16 mouse cellular contexts compared by ENCODE assay signal in the genomic region with DNA sequence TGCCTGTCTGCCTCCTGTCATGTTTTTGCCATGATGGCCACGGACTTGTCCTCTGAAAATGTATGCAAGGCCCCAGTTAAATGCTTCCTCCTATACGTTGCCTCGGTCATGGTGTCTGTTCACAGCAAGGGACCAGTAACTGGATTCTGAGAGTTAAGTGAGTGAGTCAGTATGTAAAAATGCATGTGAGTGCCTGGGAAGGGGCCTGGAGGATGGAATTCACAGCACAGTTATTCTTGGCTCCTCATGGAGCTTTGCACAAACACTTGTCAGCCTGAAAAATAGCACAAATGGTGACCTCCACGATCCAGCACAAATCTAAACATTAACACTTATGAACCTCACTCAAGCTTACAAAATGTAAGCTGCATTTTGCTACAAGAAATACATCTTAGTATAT. TPM values are rescaled to one million over a fixed set of nuclear protein-coding genes. Genes with fewer than 3 reads are reported as not detected.
DNase-seq lines count a peak whose midpoint lies in the region; ATAC-seq lines count a peak whose summit lies in the region.
"Had no signal": no experiment of that assay in that cellular context is flagged by ENCODE, and none has a peak within 500 bp of the region (broad histone marks: within the 10 kb centered on the region; RNA-seq: fewer than 3 reads in every experiment).

No protein-coding gene starts in this region.

- H3K27me3 ChIP-seq in embryonic facial prominence, embryonic 14.5 days (replicated peaks; ENCODE audit: control insufficient read depth, insufficient read depth, low read length) = no peaks in the 10 kb centered on the region
- no peaks in the 10 kb centered on the region for H3K27me3 ChIP-seq in embryonic facial prominence, embryonic 10.5 days (replicated peaks; ENCODE audit: low read depth, poor library complexity, severe bottlenecking)
- H3K27me3 ChIP-seq in kidney, embryonic 16.5 days (ENCODE audit: insufficient read depth, low read length) = no peaks in the 10 kb centered on the region
- no peaks in the 10 kb centered on the region for H3K27me3 ChIP-seq in embryonic facial prominence, embryonic 15.5 days
- H3K27me3 ChIP-seq in stomach, embryonic 15.5 days (replicated peaks) = no peaks in the 10 kb centered on the region
- H3K27me3 ChIP-seq in midbrain, embryonic 16.5 days (ENCODE audit: control insufficient read depth, insufficient read depth, low read depth, low read length) = no peaks in the 10 kb centered on the region

- DNase-seq in embryonic facial prominence, embryonic 14.5 days (ENCODE audit: low spot score) = peak; percentile 39
- no peak for DNase-seq in embryonic facial prominence, embryonic 10.5 days (ENCODE audit: low spot score)
- DNase-seq in kidney, adult 9 months = no peak
- no peak for DNase-seq in layer of hippocampus, adult 18-20 months (ENCODE audit: low spot score in 2 of 2)
- DNase-seq: cerebellum, adult 2 months; embryo, embryonic 11 days; right cerebral cortex, postnatal 25 days; thymus, postnatal 4 days had no signal

- WGBS in embryonic facial prominence, embryonic 14.5 days = 55% methylated on average over 4 of the region's 4 CpGs
- WGBS in embryonic facial prominence, embryonic 10.5 days = 82% methylated on average over 4 of the region's 4 CpGs
- 61% methylated on average over 4 of the region's 4 CpGs for WGBS in kidney, embryonic 16.5 days
- WGBS in embryonic facial prominence, embryonic 15.5 days = 68% methylated on average over 4 of the region's 4 CpGs
- WGBS in stomach, embryonic 15.5 days = 38% methylated on average over 4 of the region's 4 CpGs
- 83% methylated on average over 4 of the region's 4 CpGs for WGBS in midbrain, embryonic 16.5 days

- H3K4me3 ChIP-seq in embryonic facial prominence, embryonic 14.5 days (ENCODE audit: low read depth, low read length) = no peak overlapping the region
- H3K4me3 ChIP-seq in embryonic facial prominence, embryonic 10.5 days = no peak overlapping the region
- no peak overlapping the region for H3K4me3 ChIP-seq in kidney, embryonic 16.5 days (ENCODE audit: low read length)
- H3K4me3 ChIP-seq in embryonic facial prominence, embryonic 15.5 days (replicated peaks) = no peak overlapping the region
- no peak overlapping the region for H3K4me3 ChIP-seq in stomach, embryonic 15.5 days (replicated peaks)
- no peak overlapping the region for H3K4me3 ChIP-seq in midbrain, embryonic 16.5 days (ENCODE audit: low read depth, low read length)
- H3K4me3 ChIP-seq: forebrain, embryonic 10.5 days; myocyte had no signal

- no peak overlapping the region for H3K27ac ChIP-seq in embryonic facial prominence, embryonic 14.5 days (replicated peaks; ENCODE audit: low read depth, low read length)
- H3K27ac ChIP-seq in embryonic facial prominence, embryonic 10.5 days (replicated peaks) = no peak overlapping the region
- H3K27ac ChIP-seq in kidney, embryonic 16.5 days (ENCODE audit: low read length) = no peak overlapping the region
- peak overlapping the region; percentile 66 for H3K27ac ChIP-seq in embryonic facial prominence, embryonic 15.5 days (replicated peaks)
- H3K27ac ChIP-seq in stomach, embryonic 15.5 days = peak overlapping the region; percentile 80
- H3K27ac ChIP-seq in midbrain, embryonic 16.5 days (ENCODE audit: low read length) = no peak overlapping the region
- H3K27ac ChIP-seq: forebrain, embryonic 10.5 days had no signal

- H3K9me3 ChIP-seq in embryonic facial prominence, embryonic 14.5 days (ENCODE audit: control insufficient read depth, low read length) = no peaks in the 10 kb centered on the region
- H3K9me3 ChIP-seq in embryonic facial prominence, embryonic 10.5 days = no peaks in the 10 kb centered on the region
- no peaks in the 10 kb centered on the region for H3K9me3 ChIP-seq in kidney, embryonic 16.5 days (ENCODE audit: low read length)
- no peaks in the 10 kb centered on the region for H3K9me3 ChIP-seq in embryonic facial prominence, embryonic 15.5 days (replicated peaks)
- no peaks in the 10 kb centered on the region for H3K9me3 ChIP-seq in stomach, embryonic 15.5 days
- no peaks in the 10 kb centered on the region for H3K9me3 ChIP-seq in midbrain, embryonic 16.5 days (replicated peaks; ENCODE audit: control insufficient read depth, low read length, poor library complexity, severe bottlenecking)
- H3K9me3 ChIP-seq: forebrain, embryonic 10.5 days had no signal

- H3K4me2 ChIP-seq in embryonic facial prominence, embryonic 14.5 days (ENCODE audit: low read depth, low read length) = no peak overlapping the region
- H3K4me2 ChIP-seq in kidney, embryonic 16.5 days (replicated peaks; ENCODE audit: low read depth, low read length) = no peak overlapping the region
- no peak overlapping the region for H3K4me2 ChIP-seq in embryonic facial prominence, embryonic 15.5 days (replicated peaks)
- H3K4me2 ChIP-seq in stomach, embryonic 15.5 days = no peak overlapping the region
- H3K4me2 ChIP-seq in midbrain, embryonic 16.5 days (ENCODE audit: low read length) = no peak overlapping the region

- no peaks in the 10 kb centered on the region for H3K4me1 ChIP-seq in embryonic facial prominence, embryonic 14.5 days (ENCODE audit: control insufficient read depth, insufficient read depth, low read length)
- no peaks in the 10 kb centered on the region for H3K4me1 ChIP-seq in embryonic facial prominence, embryonic 10.5 days
- H3K4me1 ChIP-seq in kidney, embryonic 16.5 days (ENCODE audit: insufficient read depth, low read length) = no peaks in the 10 kb centered on the region
- no peaks in the 10 kb centered on the region for H3K4me1 ChIP-seq in embryonic facial prominence, embryonic 15.5 days
- H3K4me1 ChIP-seq in stomach, embryonic 15.5 days = no peaks in the 10 kb centered on the region
- no peaks in the 10 kb centered on the region for H3K4me1 ChIP-seq in midbrain, embryonic 16.5 days (ENCODE audit: control insufficient read depth, insufficient read depth, low read length)
- H3K4me1 ChIP-seq: forebrain, embryonic 10.5 days had no signal

- ATAC-seq in embryonic facial prominence, embryonic 14.5 days (ENCODE audit: low read depth) = no peak
- ATAC-seq in kidney, embryonic 16.5 days (ENCODE audit: low FRiP score, low TSS enrichment) = peak; percentile 35; the same call in 1 of the 2 replicates
- ATAC-seq in embryonic facial prominence, embryonic 15.5 days (ENCODE audit: insufficient number of reproducible peaks, low FRiP score, low TSS enrichment, low read depth) = no peak
- ATAC-seq in stomach, embryonic 15.5 days (ENCODE audit: insufficient read depth, low FRiP score, low read depth) = peak; percentile 79; the same call in 1 of the 2 replicates
- ATAC-seq in midbrain, embryonic 16.5 days = no peak
- ATAC-seq: activated CD4-positive, CD25-positive, alpha-beta regulatory T cell, adult 4 months; inflammation-experienced regulatory T-cells, adult 6 months had no signal

- no peaks in the 10 kb centered on the region for H3K36me3 ChIP-seq in embryonic facial prominence, embryonic 14.5 days (ENCODE audit: control insufficient read depth, insufficient read depth, low read length)
- no peaks in the 10 kb centered on the region for H3K36me3 ChIP-seq in embryonic facial prominence, embryonic 10.5 days (replicated peaks)
- no peaks in the 10 kb centered on the region for H3K36me3 ChIP-seq in kidney, embryonic 16.5 days (ENCODE audit: insufficient read depth, low read length)
- no peaks in the 10 kb centered on the region for H3K36me3 ChIP-seq in embryonic facial prominence, embryonic 15.5 days
- H3K36me3 ChIP-seq in stomach, embryonic 15.5 days = no peaks in the 10 kb centered on the region
- no peaks in the 10 kb centered on the region for H3K36me3 ChIP-seq in midbrain, embryonic 16.5 days (ENCODE audit: control insufficient read depth, insufficient read depth, low read length)
- H3K36me3 ChIP-seq: forebrain, embryonic 10.5 days had no signal

- H3K9ac ChIP-seq in embryonic facial prominence, embryonic 14.5 days (ENCODE audit: low read depth, low read length) = no peak overlapping the region
- no peak overlapping the region for H3K9ac ChIP-seq in kidney, embryonic 16.5 days (replicated peaks; ENCODE audit: low read length)
- no peak overlapping the region for H3K9ac ChIP-seq in embryonic facial prominence, embryonic 15.5 days
- H3K9ac ChIP-seq in stomach, embryonic 15.5 days = no peak overlapping the region
- H3K9ac ChIP-seq in midbrain, embryonic 16.5 days (ENCODE audit: low read depth, low read length) = no peak overlapping the region

RNA-seq across cellular contexts. Expression of gene Dph5, which starts 20.5 kb away (rescaled TPM):
- 19.9 and 22.3 TPM in 2 replicates for polyA plus RNA-seq in embryonic facial prominence, embryonic 14.5 days (2014; fragmentation: Nextera tagmentation; extraction: Ambion mirVana)
- 30.4 and 30.5 TPM in 2 replicates for polyA plus RNA-seq in embryonic facial prominence, embryonic 10.5 days (2016; fragmentation: Nextera tagmentation; extraction: Ambion mirVana)
- polyA plus RNA-seq in kidney, embryonic 16.5 days (2015; fragmentation: Nextera tagmentation; extraction: Ambion mirVana) = 27.3 and 28.5 TPM in 2 replicates
- 24.0 and 26.8 TPM in 2 replicates for polyA plus RNA-seq in embryonic facial prominence, embryonic 15.5 days (2015; fragmentation: Nextera tagmentation; extraction: Ambion mirVana)
- 30.4 and 30.7 TPM in 2 replicates for polyA plus RNA-seq in stomach, embryonic 15.5 days (2015; fragmentation: Nextera tagmentation; extraction: Ambion mirVana)
- 10 to 100 TPM; 11.1 to 13.4 TPM for total RNA-seq in layer of hippocampus, adult 18-20 months (2021)
- 21.8 and 22.1 TPM in 2 replicates for polyA plus RNA-seq in midbrain, embryonic 16.5 days (2015; fragmentation: Nextera tagmentation; extraction: Ambion mirVana)

Comparison
In these comparisons a context has a peak if more than half of its experiments do, and no peak if none do; other contexts are left out.
1. H3K27ac ChIP-seq: peak in embryonic facial prominence, embryonic 15.5 days (single experiment) and stomach, embryonic 15.5 days (single experiment); none in embryonic facial prominence, embryonic 14.5 days (single experiment), embryonic facial prominence, embryonic 10.5 days (single experiment), kidney, embryonic 16.5 days (single experiment) and midbrain, embryonic 16.5 days (single experiment).
2. ATAC-seq: peak in kidney, embryonic 16.5 days (single experiment) and stomach, embryonic 15.5 days (single experiment); none in embryonic facial prominence, embryonic 14.5 days (single experiment), embryonic facial prominence, embryonic 15.5 days (single experiment) and midbrain, embryonic 16.5 days (single experiment).